8 mouse cellular contexts compared by ENCODE assay signal in genomic region chr19:12794056-12795044, GRCm38 (mm10). TPM values are rescaled to one million over a fixed set of nuclear protein-coding genes. Genes with fewer than 3 reads are reported as not detected.
A peak's percentile ranks its signal among the peaks of the same experiment; 100 is the strongest.
DNase-seq lines count a peak whose midpoint lies in the region; ATAC-seq and TF ChIP-seq lines count a peak whose summit lies in the region.

No protein-coding gene starts in this region.

- peak overlapping the region; percentile 64 for H3K4me2 ChIP-seq in forebrain, embryonic 13.5 days
- peak overlapping the region; percentile 62 for H3K4me2 ChIP-seq in neural tube, embryonic 15.5 days

- H3K4me3 ChIP-seq in E14TG2a.4 (replicated peaks; ENCODE audit: low read length), result peak overlapping the region; percentile 91
- H3K4me3 ChIP-seq in forebrain, embryonic 13.5 days, result peak overlapping the region; percentile 95
- H3K4me3 ChIP-seq in neural tube, embryonic 15.5 days (replicated peaks), result peak overlapping the region; percentile 97

- peak overlapping the region; percentile 95 for H3K9ac ChIP-seq in forebrain, embryonic 13.5 days
- H3K9ac ChIP-seq in neural tube, embryonic 15.5 days (replicated peaks), result peak overlapping the region; percentile 99

- H3K27me3 ChIP-seq in E14TG2a.4 (ENCODE audit: insufficient read depth, low read length), result no peaks in the 10 kb centered on the region
- H3K27me3 ChIP-seq in forebrain, embryonic 13.5 days, result no peaks in the 10 kb centered on the region
- no peaks in the 10 kb centered on the region for H3K27me3 ChIP-seq in neural tube, embryonic 15.5 days (replicated peaks)

- H3K9me3 ChIP-seq in E14TG2a.4 (ENCODE audit: low read length), result no peaks in the 10 kb centered on the region
- no peaks in the 10 kb centered on the region for H3K9me3 ChIP-seq in forebrain, embryonic 13.5 days (replicated peaks)
- H3K9me3 ChIP-seq in neural tube, embryonic 15.5 days (replicated peaks), result no peaks in the 10 kb centered on the region

- H3K36me3 ChIP-seq in E14TG2a.4 (ENCODE audit: insufficient read depth, low read length), result peaks cover 12% of the 10 kb centered on the region
- no peaks in the 10 kb centered on the region for H3K36me3 ChIP-seq in forebrain, embryonic 13.5 days (ENCODE audit: poor library complexity, severe bottlenecking)
- H3K36me3 ChIP-seq in neural tube, embryonic 15.5 days, result no peaks in the 10 kb centered on the region

- intact Hi-C loops in heart, postnatal 14 days (cut with DNase I), result loop anchor here (5.0 kb wide), 3 partner anchors 197 to 277 kb away; partner anchors contain the start of gene Gm4952

- DNase-seq in c-Kit-positive CD71-positive TER-119-positive erythroid progenitor cells, embryonic 14.5 days (ENCODE audit: low spot score), result peak; percentile 81
- DNase-seq in heart, postnatal 14 days, result peak; percentile 96
- peak; percentile 94 for DNase-seq in layer of hippocampus, adult 11-12 months (ENCODE audit: low spot score)
- DNase-seq in lung, adult 18-20 months, result peak; percentile 94 to 95
- peak; percentile 92 for DNase-seq in testis, postnatal 14 days (ENCODE audit: low spot score)

- WGBS in forebrain, embryonic 13.5 days, result under 1% methylated on average over 35 of the region's 39 CpGs
- 1% methylated on average over 35 of the region's 39 CpGs for WGBS in neural tube, embryonic 15.5 days

- peak; percentile 65 for ATAC-seq in forebrain, embryonic 13.5 days
- peak; percentile 62 for ATAC-seq in neural tube, embryonic 15.5 days (ENCODE audit: low FRiP score)

- TF ChIP-seq CTCF in E14TG2a.4 (conservative IDR thresholded peaks at IDR 0.05; ENCODE audit: low read length), result no peak

- peaks cover 48% of the 10 kb centered on the region for H3K4me1 ChIP-seq in E14TG2a.4 (replicated peaks; ENCODE audit: low read depth, low read length)
- peaks cover 20% of the 10 kb centered on the region for H3K4me1 ChIP-seq in forebrain, embryonic 13.5 days
- peaks cover 21% of the 10 kb centered on the region for H3K4me1 ChIP-seq in neural tube, embryonic 15.5 days

- peak overlapping the region; percentile 99 for H3K27ac ChIP-seq in forebrain, embryonic 13.5 days
- H3K27ac ChIP-seq in neural tube, embryonic 15.5 days (replicated peaks), result peak overlapping the region; percentile 100

RNA-seq across cellular contexts. Expression of gene Zfp91, which starts 1.6 kb away (rescaled TPM):
- 16.3 and 16.8 TPM in 2 replicates for polyA plus RNA-seq in forebrain, embryonic 13.5 days (2015; fragmentation: Nextera tagmentation; extraction: Ambion mirVana)
- 10 to 100 TPM; 69.4 to 70.8 TPM for total RNA-seq in heart, postnatal 14 days (2021)
- polyA plus RNA-seq in neural tube, embryonic 15.5 days (2015; fragmentation: Nextera tagmentation; extraction: Ambion mirVana), result 12.3 and 12.9 TPM in 2 replicates

RNA-seq across cellular contexts. Expression of gene Lpxn, which starts 1.6 kb away (rescaled TPM):
- 0.74 and 0.94 TPM in 2 replicates for polyA plus RNA-seq in forebrain, embryonic 13.5 days (2015; fragmentation: Nextera tagmentation; extraction: Ambion mirVana)
- 1 to 10 TPM; 1.1 to 1.3 TPM for total RNA-seq in heart, postnatal 14 days (2021)
- 1.2 and 4.0 TPM in 2 replicates for polyA plus RNA-seq in neural tube, embryonic 15.5 days (2015; fragmentation: Nextera tagmentation; extraction: Ambion mirVana)

RNA-seq across cellular contexts. Expression of gene Cntf, which starts 28.9 kb away (rescaled TPM):
- polyA plus RNA-seq in forebrain, embryonic 13.5 days (2015; fragmentation: Nextera tagmentation; extraction: Ambion mirVana), result 1.9 and 2.3 TPM in 2 replicates
- 1 to 10 TPM; 1.6 to 2.0 TPM for total RNA-seq in heart, postnatal 14 days (2021)
- polyA plus RNA-seq in neural tube, embryonic 15.5 days (2015; fragmentation: Nextera tagmentation; extraction: Ambion mirVana), result 1.0 and 1.1 TPM in 2 replicates

RNA-seq across cellular contexts. Expression of gene Gm5244, which starts 52.1 kb away (rescaled TPM):
- polyA plus RNA-seq in forebrain, embryonic 13.5 days (2015; fragmentation: Nextera tagmentation; extraction: Ambion mirVana), result not detected in 2 replicates
- not detected for total RNA-seq in heart, postnatal 14 days (2021)
- not detected in 2 replicates for polyA plus RNA-seq in neural tube, embryonic 15.5 days (2015; fragmentation: Nextera tagmentation; extraction: Ambion mirVana)

Comparison
In these comparisons a context has a peak if more than half of its experiments do, and no peak if none do; other contexts are left out.
1. Peak in every context shown above with its lines: DNase-seq, ATAC-seq, H3K4me3 ChIP-seq and H3K27ac ChIP-seq.